Mouse (Mus musculus): ENCODE data around the gene Gzmn. TPM values are rescaled to one million over a fixed set of nuclear protein-coding genes. Genes with fewer than 3 reads are reported as not detected.

Gzmn gene
- not detected in 2 replicates for polyA plus RNA-seq (2012; rRNA removed)

DNA sequence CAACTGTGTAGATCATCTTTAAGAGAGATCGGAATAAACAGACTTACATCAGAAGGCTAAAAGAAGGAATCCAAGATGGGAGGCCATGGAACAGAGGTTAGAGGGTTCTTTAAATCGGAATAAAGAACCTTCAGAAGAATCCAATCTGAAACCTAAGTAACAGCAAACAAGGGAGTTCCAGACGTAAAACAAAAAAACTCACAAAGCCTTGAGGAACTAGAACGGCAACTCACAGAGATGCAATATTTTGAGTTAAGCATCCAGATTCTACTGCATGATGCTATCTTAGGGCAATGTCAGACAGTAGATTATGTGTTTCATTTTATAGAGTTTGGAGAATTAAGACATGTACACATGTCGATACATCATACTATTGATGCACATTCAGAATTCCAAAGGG, at the start of gene Gzmn:
Gzmn (minus strand) TSS at position 101 of the 400 bp plus-strand sequence.

DNA sequence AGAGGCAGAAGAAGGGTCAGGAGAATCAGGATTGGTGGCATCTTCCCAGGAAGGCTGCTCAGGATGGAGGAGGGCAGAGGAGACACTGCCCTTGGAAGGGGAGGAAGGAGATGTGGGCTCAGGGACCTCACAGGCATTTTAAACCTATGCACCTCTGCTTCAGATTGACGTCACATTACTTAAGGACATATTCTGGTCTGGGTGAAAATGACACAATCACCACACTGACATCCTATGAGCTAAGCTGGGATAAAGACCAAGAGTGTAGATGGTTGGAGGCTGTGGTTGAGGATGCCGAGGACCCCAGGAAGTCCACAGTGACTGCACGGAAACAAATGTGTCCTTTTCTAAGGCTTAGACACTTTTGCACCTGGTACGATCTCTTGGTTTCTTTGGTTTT, 36.9 kb upstream of the Gzmn start, which contains the start of gene Gzmf:
Gzmf (minus strand) TSS at position 101 of the 400 bp plus-strand sequence.

DNA sequence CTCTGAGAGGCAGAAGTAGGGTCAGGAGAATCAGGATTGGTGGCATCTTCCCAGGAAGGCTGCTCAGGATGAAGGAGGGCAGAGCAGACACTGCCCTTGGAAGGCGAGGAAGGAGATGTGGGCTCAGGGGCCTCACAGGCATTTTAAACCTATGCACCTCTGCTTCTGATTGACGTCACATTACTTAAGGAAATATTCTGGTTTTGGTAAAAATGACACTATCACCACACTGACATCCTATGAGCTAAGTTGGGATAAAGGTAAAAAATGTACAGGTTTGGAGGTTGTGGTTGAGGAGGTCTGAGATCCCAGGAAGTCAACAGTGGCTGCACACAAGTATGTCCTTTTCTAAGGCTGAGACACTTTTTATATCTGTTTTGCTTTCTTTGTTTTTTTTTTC, 14.9 kb downstream of the Gzmn start, which contains the start of gene Gzmg:
Gzmg (minus strand) TSS at position 101 of the 400 bp plus-strand sequence.

DNA sequence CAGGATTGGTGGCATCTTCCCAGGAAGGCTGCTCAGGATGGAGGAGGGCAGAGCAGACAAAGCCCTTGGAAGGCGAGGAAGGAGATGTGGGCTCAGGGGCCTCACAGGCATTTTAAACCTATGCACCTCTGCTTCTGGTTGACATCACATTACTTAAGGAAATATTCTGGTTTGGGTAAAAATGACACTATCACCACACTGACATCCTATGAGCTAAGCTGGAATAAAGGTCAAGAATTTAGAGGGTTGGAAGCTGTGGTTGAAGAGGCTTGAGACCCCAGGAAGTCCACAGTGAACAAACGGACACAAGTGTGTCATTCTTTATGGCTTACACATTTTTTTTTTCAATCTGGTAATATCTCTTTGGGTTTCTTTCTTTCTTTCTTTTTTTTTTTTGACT, 41.9 kb downstream of the Gzmn start, which contains the start of gene Gzmd:
Gzmd (minus strand) TSS at position 101 of the 400 bp plus-strand sequence.

DNA sequence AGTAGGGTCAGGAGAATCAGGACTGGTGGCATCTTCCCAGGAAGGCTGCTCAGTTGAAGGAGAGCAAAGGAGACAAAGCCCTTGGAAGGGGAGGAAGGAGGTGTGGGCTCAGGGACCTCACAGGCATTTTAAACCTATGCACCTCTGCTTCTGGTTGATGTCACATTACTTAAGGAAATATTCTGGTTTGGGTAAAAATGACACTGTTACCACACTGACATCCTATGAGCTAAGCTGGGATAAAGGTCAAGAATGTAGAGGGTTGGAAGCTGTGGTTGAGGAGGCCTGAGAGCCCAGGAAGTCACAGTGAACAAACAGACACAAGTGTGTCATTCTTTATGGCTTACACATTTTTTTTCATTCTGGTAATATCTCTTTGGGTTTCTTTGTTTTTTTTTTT, 53.9 kb downstream of the Gzmn start, which contains the start of gene Gzme:
Gzme (minus strand) TSS at position 101 of the 400 bp plus-strand sequence.

Other genes with a start within 250 kb of the Gzmn start
- 1.4 and 5.1 TPM in 2 replicates for gene Cma1, start 229.9 kb downstream of the Gzmn start, polyA plus RNA-seq (2012; rRNA removed)
- gene Cma2, start 223.6 kb downstream of the Gzmn start, polyA plus RNA-seq (2012; rRNA removed) = not detected in 2 replicates
- 0.08 TPM in 1 of 2 replicates, not detected in the other for gene Mcpt1, start 156.6 kb downstream of the Gzmn start, polyA plus RNA-seq (2012; rRNA removed)
- not detected in 2 replicates for gene Mcpt9, start 144.1 kb downstream of the Gzmn start, polyA plus RNA-seq (2012; rRNA removed)
- gene Mcpt2, start 132.6 kb downstream of the Gzmn start, polyA plus RNA-seq (2012; rRNA removed) = 0.06 TPM in 1 of 2 replicates, not detected in the other
- gene Mcpt4, start 112.3 kb downstream of the Gzmn start, polyA plus RNA-seq (2012; rRNA removed) = 0.19 TPM in 1 of 2 replicates, not detected in the other
- 0.07 and 0.23 TPM in 2 replicates for gene Mcpt8, start 89.3 kb downstream of the Gzmn start, polyA plus RNA-seq (2012; rRNA removed)
- gene Ctsg, start 72.0 kb downstream of the Gzmn start, polyA plus RNA-seq (2012; rRNA removed) = 0.22 and 0.29 TPM in 2 replicates
- gene Gzme, start 54.0 kb downstream of the Gzmn start, polyA plus RNA-seq (2012; rRNA removed) = not detected in 2 replicates
- not detected in 2 replicates for gene Gzmd, start 42.0 kb downstream of the Gzmn start, polyA plus RNA-seq (2012; rRNA removed)
- gene Gzmg, start 15.0 kb downstream of the Gzmn start, polyA plus RNA-seq (2012; rRNA removed) = not detected in 2 replicates
- not detected in 2 replicates for gene Gzmf, start 36.8 kb upstream of the Gzmn start, polyA plus RNA-seq (2012; rRNA removed)
- 0.09 TPM in 1 of 2 replicates, not detected in the other for gene Gzmc, start 60.1 kb upstream of the Gzmn start, polyA plus RNA-seq (2012; rRNA removed)
- 0.04 and 0.09 TPM in 2 replicates for gene Gzmb, start 87.7 kb upstream of the Gzmn start, polyA plus RNA-seq (2012; rRNA removed)
- gene Atp12a, start 190.5 kb upstream of the Gzmn start, polyA plus RNA-seq (2012; rRNA removed) = 0.09 TPM in 2 replicates
- gene Rnf17, start 228.0 kb upstream of the Gzmn start, polyA plus RNA-seq (2012; rRNA removed) = 0.42 and 0.61 TPM in 2 replicates